Mouse (Mus musculus) cerebellum, adult 11 months (tissue): ENCODE measurements around the gene Jagn1.

Source experiments
- DNase-seq: peaks from one replicate; pipeline ENCODE4 v3.0.0; 2022

The Jagn1 gene

DNA sequence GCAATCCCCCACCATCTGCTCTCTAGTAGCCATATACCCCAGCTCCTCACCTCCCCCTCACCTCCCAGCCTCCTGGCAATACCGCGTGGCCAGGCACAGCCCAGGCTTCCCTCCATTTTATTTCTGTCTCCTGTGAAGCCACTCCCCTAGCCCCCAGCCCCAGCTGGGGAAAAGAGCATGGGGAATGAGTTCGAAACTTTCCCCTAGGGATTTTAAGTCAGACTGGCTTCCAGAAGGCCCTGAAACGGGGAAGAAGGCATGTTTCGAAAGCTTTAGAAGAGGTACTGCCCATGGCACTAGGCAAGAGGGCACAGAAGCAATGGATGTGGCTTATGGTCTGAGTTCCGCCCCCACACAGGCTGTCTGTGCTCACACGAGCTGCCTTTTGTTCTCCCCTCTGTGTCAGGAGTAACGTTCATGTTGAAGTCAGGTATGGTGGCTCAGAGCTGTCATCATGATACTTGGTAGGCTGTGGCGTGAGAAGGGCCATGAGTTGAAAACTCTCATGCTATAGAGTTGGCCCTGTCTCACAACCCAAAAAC is 6.6 kb upstream of the Jagn1 start, which contains the start of gene Cidec:
Gene Cidec (minus strand): TSS at position 97 of the 542 bp plus-strand sequence.
- DNase-seq = no peak

DNA sequence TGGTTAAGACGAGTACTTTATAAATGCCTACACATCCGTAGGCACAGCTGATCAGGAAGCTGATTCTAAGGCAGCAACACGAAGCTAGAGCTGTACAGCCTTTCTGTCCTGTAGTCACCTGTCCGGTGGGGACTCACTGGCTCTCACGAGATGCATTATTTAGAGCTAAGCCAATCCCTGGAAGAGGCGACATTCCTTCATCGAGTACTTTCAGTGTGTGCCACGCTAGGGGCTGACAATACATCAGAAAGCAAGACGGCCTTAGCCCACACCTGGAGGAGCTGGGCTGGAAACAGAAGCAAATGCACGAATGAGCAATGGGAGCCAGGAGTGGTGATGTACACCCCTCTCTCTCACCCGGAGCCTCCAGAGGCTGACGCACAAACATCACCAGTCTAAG is 5.2 kb upstream of the Jagn1 start:
- DNase-seq = no peak

DNA sequence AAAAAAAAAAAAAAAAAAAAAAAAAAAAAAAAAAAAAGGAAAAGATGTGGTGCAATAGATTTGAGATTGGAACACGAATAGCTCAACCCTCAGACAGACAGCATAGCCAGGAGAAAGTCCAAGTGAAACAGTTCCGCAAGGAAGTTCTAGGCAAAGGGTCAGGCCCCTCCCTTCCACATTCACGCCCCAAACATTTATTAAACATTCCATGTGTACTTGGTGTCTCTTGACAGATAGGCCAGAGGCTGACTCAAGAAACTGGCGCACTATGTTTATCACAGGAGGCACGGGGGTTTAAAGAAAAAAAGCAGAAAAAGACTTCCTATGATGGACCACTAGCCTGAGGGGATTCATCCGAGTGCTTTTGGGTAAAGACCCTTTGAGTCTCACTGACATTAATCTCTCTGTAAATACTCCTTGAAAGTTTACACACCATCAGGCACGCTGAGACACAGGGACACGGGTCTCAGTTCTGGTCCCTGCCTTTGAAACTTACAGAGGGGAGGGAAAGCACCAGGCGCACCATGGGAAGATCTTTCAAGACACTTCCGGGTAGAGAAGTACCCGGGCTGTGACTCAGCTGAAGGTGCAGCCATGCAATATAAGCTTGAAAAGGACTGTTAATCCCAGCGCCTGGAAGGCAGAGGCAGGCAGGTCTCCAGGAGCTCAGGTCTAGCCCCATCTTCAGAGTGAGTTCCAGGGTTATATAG is 3.5 kb upstream of the Jagn1 start:
- no peak for DNase-seq

DNA sequence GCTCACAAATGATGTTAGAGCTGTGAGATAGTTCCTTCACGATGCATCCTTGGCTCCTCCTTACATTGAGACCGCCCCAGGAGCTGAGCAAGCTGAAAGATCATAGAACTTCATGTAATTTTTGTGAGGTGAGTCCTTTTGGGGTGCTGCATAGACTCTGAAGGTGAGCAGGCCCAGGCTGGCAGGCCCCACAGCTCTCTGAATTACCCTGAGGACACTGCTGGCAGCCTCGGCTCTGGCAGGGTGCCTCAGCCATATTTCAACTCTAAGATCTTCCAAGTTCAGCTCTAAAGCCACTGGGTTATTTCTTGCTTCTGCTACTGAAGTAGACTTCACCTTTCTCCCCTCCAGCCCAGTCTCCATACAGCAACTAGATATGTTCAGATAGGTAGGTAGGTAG is 1.7 kb upstream of the Jagn1 start:
- no peak for DNase-seq

DNA sequence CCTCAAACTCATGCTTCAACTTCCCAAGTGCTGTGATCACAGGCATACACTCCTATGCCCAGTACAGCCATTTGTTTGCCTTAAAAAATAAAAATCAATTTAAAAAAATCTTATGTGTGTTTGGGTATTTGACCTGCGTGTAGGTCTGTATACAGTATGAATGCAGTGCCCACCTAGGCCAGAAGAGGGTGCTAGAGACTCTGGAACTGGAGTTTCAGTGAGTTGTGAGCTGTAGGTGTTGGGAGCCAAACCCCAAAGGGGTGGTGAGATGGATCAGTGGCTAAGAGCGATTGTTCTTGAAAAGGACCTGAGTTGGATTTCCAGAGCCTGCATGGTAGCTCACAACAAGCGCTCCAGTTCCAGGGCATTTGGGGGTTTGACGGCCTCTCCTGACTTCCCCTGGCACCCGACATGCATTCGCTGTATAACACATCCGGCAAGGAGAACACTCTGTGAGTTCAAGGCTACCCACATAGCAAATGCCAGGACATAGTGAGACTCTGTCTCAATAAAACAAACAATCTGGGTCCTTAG is 1.2 kb upstream of the Jagn1 start:
- peak; percentile 69 for DNase-seq

DNA sequence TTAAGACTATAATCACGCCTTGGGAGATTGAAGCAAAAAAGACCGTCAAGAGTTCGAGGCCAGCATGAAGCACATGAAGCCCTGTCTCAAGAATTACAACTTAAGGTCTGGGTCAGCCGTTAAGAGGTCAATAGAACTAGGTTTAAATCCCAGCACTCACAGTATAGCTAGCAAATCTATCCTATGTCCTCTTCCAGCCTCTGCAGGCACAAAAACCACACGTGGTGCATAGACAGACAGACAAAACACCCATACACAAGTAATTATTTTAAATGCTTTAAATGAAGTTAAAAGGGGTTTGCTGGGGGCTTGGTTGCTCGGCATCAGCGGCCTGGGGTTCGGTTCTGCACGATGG is 305 bp upstream of the Jagn1 start:
- no peak for DNase-seq

DNA sequence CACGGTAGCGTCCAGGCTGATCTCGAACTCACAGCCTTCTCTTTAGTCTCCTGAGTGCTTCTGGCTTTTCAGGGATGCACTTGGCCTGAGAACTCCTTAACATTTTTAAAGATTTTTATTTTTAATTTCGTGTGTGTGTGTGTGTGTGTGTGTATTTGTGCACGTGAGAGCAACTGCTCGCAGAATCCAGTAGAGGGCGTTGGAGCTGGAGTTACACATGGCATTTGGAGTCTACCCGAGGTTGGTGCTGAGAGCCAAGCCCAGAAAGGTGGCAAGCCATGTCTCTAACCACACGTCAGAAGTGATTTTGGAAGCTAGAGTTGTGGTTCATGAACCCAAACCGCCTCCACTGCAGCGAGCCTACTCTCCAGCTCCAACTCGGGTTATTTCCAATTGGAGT is 722 bp downstream of the Jagn1 start:
- DNase-seq = no peak

DNA sequence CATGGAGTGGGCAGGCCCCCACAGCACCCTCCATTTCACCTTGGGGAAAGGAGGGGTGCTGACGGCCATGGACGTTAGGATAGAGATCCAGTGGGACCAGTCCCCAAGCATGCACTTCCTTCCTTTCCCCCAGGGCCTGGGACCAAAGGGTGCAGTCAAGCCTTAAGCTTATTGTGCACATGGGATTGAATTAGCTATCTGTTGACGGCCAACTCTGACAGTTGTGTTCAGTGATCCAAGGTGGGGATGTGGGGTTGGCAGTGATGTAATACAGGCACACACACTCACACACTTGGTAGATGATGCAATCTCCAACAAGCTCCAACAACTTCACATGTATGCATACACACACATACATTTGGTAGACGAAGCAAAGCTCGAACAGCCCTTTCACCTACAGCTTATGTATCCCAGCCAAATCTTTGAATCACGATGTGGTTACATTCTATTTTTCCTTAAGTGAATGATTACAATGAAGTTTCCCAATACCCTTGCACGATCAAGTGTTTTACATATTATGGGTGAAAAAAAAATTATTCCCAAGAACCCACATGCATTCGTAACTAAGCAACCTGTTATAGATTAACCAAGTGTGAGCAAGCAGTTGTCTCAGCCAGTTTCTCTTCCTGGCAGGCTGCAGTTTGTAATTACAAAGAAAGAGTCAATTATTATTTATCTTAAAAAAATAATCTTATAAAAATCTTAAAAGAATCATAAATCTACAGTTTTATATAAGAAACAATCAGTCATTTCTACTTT is 2.0 kb downstream of the Jagn1 start:
- no peak for DNase-seq

DNA sequence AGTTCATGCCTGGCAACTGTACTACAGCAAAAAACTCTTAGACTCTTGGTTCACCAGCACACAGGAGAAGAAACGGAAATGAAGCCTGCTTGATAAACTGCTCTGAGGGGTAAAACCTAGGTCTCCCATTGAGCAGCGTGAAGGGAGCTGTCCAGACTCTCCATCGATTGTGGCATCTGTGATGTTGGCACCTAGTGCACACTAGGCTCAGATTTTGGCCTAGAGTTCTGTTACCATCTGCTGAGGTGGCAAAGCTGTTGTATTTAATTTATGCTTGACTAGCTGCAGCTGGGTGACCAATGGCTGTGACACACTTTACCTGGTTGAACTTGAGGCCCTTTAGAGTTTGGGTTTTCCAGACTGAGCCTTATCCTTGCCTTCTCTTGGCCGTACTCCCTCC is 5.3 kb downstream of the Jagn1 start:
- DNase-seq = no peak

DNA sequence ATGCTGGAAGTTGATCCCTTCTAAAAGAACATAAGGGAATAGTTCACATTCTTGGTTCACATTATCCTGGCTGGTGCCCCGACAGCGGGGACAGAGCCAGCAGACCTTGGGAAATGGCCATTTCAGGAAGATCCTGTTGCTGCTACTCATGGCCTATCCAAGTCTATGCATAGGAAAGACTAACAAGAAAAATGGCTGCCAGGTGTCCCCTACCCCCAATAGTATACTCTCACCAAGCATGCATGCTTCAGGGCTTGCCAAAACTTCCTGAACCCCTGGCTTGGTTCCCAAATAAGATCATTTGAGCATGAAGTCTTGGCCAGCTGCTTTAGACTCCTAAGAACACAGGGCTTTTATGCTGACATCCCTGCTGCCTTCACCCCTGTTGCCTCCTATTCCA is 9.5 kb downstream of the Jagn1 start:
- no peak for DNase-seq

DNA sequence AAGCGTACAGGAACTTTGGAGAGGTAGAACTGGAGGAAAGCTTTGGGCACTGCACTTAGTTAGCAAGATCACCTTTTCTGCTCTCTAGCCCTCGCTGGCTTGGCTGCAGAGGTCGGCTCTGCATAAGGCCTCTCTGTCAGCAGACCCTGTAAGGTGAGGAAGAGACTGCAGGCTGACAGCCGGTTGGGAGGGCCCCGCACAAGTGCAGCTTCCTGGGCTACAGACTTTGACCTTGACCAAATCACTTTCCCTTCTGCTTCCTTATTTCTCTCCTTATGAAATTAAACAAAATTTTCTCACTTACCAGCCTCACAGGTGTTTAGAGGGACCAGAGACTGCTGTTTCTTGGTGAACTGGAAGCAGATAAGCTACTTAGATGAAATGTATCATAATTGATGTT is 12.6 kb downstream of the Jagn1 start:
- DNase-seq = no peak

DNA sequence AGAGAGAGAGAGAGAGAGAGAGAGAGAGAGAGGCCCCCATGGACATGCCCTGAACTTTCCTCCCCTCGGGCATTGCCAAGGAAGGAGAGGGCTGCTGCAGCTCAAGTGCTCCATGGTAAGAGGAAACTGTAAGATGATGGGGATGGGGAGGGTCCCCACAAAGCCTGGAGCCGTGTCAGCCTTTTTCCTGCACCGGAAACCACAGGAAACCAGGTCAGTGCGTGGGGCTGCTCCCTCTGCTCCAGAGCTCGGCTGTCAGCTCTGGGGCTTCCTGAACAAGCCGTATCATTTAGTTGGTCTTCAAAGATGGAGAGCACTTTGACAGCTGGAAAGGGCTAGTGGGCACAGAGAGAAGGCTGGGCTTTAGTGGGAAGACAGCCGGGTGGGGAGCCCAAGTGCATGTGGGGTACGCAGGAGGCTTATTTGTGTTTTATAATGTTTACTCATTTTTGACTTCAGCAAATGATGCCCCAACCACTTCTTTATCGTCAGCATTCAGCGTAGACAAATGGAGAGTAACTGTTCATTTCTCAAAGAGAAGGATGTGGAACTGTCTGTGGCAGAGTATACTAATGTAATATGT is 15.7 kb downstream of the Jagn1 start, which contains the start of gene Il17re:
Gene Il17re (plus strand): TSS at position 533 of the 583 bp plus-strand sequence.
- DNase-seq = no peak

DNA sequence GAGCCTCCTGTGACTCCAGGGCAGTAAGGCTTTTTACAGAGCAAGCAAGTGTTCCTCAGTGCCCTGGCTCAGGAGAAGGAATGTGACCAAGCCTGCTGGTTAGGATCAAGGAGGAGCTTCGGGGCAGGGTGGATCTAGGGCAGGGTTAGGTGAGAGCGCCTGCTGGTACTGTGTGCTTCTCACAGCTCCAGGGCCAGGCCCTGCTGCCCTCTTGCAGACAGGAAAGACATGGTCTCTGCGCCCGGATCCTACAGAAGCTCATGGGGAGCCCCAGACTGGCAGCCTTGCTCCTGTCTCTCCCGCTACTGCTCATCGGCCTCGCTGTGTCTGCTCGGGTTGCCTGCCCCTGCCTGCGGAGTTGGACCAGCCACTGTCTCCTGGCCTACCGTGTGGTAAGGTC is 16.3 kb downstream of the Jagn1 start:
- DNase-seq = no peak

DNA sequence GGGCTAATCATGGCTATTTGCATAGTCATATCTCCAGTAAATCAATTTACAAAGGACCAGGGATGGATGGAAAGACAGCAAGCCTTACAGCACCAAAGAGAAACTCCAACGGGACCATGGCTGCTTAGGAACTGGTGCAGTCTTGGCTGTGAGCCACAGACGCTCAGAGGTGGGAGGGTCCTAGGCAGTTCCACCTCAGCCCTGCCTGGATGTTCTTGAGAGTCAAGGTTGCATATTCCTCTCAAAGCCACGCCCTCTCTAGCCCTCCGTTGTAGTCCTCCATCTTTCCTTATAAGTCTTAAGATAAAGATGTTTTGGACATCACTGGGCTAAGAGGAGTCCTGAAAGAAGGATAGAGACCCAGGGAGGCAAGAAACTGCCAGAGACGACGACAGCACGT is 21.7 kb downstream of the Jagn1 start:
- no peak for DNase-seq

DNA sequence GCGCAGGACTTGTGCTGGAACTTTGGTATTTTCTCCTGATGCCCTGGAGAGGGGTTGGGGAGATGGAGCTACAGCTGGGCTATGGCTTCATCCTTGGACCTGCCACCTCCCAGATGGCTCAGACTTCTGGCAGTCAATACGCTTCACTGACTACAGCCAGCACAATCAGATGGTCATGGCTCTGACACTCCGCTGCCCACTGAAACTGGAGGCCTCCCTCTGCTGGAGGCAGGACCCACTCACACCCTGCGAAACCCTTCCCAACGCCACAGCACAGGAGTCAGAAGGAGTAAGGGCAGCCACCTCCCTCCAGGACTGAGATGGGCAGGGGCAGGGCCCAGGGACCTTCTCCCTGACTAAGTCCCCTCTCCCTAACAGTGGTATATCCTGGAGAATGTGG is 23.2 kb downstream of the Jagn1 start:
- no peak for DNase-seq

DNA sequence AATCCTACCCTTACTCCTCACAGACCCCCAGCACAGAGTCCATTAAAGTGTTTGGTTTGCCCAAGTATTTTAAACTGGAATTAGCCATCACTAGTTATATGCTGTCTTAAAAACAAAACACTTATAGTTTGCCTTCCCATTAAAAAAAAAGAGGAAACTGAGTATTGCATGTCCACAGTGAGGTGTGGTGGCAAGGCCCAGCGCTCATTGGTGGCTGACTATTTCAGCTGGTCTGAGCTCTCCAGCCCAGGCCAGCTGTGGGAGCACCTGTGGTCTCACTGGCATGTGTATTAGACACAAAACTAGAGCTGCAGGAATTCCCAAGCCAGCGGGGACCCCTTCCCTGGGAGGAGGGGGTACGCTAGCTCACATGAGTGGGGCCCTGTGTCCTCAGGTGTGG is 26.1 kb downstream of the Jagn1 start:
- DNase-seq = no peak

DNA sequence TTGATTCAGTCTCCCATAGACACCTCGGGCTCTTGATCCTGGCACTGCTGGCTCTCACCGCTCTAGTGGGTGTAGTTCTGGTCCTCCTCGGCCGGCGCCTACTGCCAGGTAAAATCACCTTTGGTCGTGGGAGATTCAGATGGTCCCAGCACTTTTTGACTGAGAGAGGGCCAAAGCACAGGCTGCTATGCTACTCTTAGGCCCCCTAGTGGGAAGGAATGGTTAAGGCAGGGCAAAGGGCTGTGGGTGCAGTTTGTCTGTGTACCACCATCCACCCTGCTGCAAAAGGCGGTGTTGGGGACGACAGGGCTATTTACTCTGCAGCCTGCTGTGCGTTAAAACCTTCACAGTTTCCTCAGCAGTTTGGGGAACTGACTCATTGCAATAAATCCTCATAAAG is 26.7 kb downstream of the Jagn1 start:
- peak; percentile 68 for DNase-seq

DNA sequence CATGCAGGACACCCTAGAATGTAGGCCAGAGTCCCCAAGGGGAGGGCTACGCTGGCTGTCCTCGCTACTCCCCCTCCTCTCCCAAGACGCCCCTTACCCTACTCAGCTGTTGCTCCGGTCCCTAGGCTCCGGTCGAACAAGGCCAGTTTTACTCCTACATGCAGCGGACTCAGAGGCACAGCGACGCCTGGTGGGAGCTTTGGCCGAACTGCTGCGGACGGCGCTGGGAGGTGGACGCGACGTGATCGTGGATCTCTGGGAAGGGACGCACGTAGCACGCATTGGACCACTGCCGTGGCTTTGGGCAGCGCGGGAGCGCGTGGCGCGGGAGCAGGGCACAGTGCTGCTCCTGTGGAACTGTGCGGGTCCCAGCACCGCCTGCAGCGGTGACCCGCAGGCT is 27.1 kb downstream of the Jagn1 start:
- DNase-seq = peak; percentile 75

DNA sequence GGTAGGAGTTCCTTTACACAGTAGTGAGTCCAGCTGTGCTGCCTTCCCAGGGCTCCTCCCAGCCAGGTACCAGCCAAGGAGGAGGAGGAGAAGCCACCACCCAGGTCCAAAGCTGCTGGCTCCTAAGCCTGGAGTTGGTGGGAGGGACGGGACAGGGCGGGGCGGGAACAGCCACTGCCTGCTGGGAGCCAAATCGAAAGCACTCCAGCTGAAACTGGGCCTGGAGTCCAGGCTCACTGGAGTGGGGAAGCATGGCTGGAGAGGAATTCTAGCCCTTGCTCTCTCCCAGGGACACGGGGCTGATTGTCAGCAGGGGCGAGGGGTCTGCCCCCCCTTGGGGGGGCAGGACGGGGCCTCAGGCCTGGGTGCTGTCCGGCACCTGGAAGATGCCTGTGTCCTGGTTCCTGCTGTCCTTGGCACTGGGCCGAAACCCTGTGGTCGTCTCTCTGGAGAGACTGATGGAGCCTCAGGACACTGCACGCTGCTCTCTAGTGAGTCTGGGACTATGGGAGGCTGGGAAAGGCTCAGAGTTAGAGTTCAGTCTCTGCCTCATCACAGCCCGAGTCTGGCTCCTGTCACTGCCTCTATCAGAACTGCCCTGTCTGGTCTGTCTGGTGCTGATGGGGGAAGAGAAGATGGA is 29.0 kb downstream of the Jagn1 start, which contains the start of gene Il17rc:
Gene Il17rc (plus strand): TSS at position 131 of the 640 bp plus-strand sequence.
- DNase-seq = no peak

DNA sequence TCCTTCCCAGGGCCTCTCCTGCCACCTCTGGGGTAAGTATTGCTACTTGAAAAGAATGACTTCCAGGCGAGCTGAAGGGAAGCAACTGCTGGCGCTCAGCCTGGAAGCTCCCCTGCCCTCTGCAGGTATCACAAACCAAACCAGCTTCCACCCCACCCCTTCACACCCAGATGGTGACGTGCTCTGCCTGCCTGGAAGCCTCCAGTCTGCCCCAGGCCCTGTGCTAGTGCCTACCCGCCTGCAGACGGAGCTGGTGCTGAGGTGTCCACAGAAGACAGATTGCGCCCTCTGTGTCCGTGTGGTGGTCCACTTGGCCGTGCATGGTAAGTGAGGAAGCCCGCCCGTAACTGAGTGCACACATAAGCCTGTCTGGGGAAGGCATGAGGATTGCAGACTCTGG is 29.7 kb downstream of the Jagn1 start:
- no peak for DNase-seq

DNA sequence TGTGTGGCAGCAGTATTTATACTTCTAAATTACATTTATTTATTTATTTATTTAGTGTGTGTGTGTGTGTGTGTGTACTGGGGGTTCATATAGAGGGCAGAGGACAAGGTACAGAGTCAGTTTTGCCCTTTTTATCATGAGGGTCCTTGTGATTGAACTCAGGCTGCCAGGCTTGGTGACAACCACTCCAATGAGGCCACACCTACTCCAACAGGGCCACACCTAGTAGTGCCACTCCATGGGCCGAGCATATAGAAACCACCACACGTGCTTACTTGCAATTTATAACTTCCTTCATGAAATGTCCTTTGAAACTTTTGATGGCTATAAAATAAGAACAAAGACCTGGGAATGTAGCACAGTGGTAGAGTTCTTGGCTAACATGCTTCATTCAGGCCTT is 30.9 kb downstream of the Jagn1 start:
- DNase-seq = no peak

DNA sequence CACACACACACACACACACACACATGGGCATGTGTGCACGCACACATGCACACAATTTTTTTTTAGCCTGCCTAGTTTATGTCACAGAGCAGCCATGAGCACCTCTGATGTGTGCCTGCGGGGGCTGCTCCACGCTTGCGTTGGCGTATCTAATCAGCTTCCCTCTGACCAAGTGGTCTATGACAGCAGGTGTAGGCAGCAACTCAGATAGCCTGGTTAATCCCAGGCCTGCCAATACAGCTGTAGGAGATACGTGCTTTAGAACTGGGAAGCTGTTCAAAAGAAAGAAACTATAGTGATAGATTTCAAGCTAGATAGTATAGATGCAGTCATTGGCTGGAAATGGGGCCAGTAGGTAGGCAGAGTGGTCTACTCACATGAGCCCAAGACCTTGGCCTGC is 31.3 kb downstream of the Jagn1 start:
- DNase-seq = no peak

DNA sequence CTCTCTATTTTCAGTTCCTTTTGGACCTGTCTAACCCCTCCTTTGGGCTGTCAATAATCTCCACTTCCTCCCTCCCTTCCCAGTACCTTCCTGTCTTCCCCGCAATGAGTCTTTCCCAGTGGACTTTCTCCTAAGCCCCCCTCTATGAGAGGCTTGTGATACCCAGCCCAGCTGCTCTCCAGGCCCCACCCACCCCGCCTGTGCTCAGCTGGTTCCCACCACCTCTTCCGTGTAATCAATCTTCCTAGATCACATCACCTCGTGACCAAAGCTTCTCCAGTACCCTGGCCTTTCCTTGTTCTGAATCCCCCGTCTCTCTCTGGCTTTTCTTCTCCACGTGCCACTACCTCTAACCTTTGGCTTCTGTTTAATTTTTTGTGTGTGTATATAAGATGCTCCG is 35.0 kb downstream of the Jagn1 start:
- no peak for DNase-seq
